Mouse (Mus musculus) lung, adult 2 months (tissue): Measurements from ENCODE around the gene Gm853.

ENCODE experiments used
- CTCF ChIP-seq: fragments of 200-500 bp; IDR thresholded peaks from 2 replicates; pipeline ENCODE4 v1.5.1; 2011; ENCODE audit warnings: mild to moderate bottlenecking, low read length, control low read depth; ENCODE audit not compliant: insufficient read depth
- POLR2A ChIP-seq: fragments of 200-500 bp; IDR thresholded peaks from 2 replicates; pipeline ENCODE4 v1.6.1; 2011; ENCODE audit warnings: low read depth, mild to moderate bottlenecking, control low read depth, low read length, borderline replicate concordance; ENCODE audit errors: extremely low read depth

GRCm38 (mm10) chr4:130240695-130241094, 18.5 kb upstream of the Gm853 start:
- no peak for TF ChIP-seq CTCF
- no peak for TF ChIP-seq POLR2A
